Mouse (Mus musculus) CH12.LX (cell line): ENCODE measurements around the gene Rbck1. TPM values are rescaled to one million over a fixed set of nuclear protein-coding genes. Genes with fewer than 3 reads are reported as not detected.
A peak's percentile ranks its signal among the peaks of the same experiment; 100 is the strongest.

Experiments used
- DNase-seq: peaks from one replicate; pipeline ENCODE4 v3.0.0-alpha.2; 2013; ENCODE audit errors: extremely low read depth
- H3K27ac ChIP-seq: 2 replicates; pipeline ENCODE4 v1.5.1; 2012; ENCODE audit warnings: low read depth, mild to moderate bottlenecking, control low read depth, moderate library complexity; ENCODE audit not compliant: insufficient read depth
- H3K27me3 ChIP-seq: replicated peaks from 2 replicates; pipeline ENCODE3; 2012; ENCODE audit warnings: inconsistent platforms
- H3K36me3 ChIP-seq, 2 experiments: replicated peaks in 1 of 2; 2 replicates each; pipeline versions ENCODE3 to v1.6.1; 2012; ENCODE audit warnings: inconsistent platforms in 1 of 2, low read length in 1 of 2, mild to moderate bottlenecking in 1 of 2, mixed read lengths in 1 of 2, moderate library complexity in 1 of 2; ENCODE audit not compliant: control insufficient read depth in 1 of 2, insufficient read depth in 1 of 2
- H3K4me1 ChIP-seq, 2 experiments: 2 replicates each; pipeline ENCODE4 v1.6.1; 2012; ENCODE audit warnings: inconsistent platforms in 1 of 2, moderate library complexity in 1 of 2; ENCODE audit not compliant: insufficient read depth in 2 of 2, control insufficient read depth in 1 of 2
- H3K4me2 ChIP-seq: 2 replicates; pipeline ENCODE4 v1.6.1; 2012; ENCODE audit warnings: low read depth, mild to moderate bottlenecking, control low read depth; ENCODE audit not compliant: poor library complexity, insufficient read depth, severe bottlenecking
- H3K4me3 ChIP-seq, 3 experiments: fragments of 150-350 bp in 1 of 3; sonication (generic) in 1 of 3; replicated peaks in 1 of 3; 2 replicates each; pipeline versions ENCODE3 to v1.5.1; 2011 to 2012; ENCODE audit warnings: low read depth in 2 of 3, low read length in 2 of 3, mild to moderate bottlenecking in 2 of 3, moderate library complexity in 2 of 3, control low read depth in 1 of 3, improper control_type of control experiment in 1 of 3, inconsistent platforms in 1 of 3, mixed read lengths in 1 of 3; ENCODE audit not compliant: poor library complexity in 1 of 3
- H3K79me2 ChIP-seq: replicated peaks from 2 replicates; pipeline ENCODE4 v1.6.1; 2012; ENCODE audit warnings: mild to moderate bottlenecking, moderate library complexity; ENCODE audit not compliant: control insufficient read depth, poor library complexity, insufficient read depth, severe bottlenecking; ENCODE audit errors: extremely low read depth
- H3K9ac ChIP-seq: 2 replicates; pipeline ENCODE4 v1.6.1; 2012; ENCODE audit warnings: low read depth, mild to moderate bottlenecking, control low read depth, moderate library complexity; ENCODE audit not compliant: insufficient read depth
- H3K9me3 ChIP-seq: replicated peaks from 2 replicates; pipeline ENCODE3; 2012; ENCODE audit warnings: low read length, inconsistent platforms, mixed read lengths
- BHLHE40 ChIP-seq: IDR thresholded peaks from 2 replicates; pipeline ENCODE4 v1.6.1; 2011; ENCODE audit warnings: mild to moderate bottlenecking, low read depth, low read length, improper control_type of control experiment
- CHD1 ChIP-seq: IDR thresholded peaks from 2 replicates; pipeline ENCODE4 v1.6.1; 2012; ENCODE audit warnings: low read depth, low read length, improper control_type of control experiment, inconsistent platforms
- CHD2 ChIP-seq: IDR thresholded peaks from 2 replicates; pipeline ENCODE4 v1.6.1; 2011; ENCODE audit warnings: low read length, improper control_type of control experiment
- E2F4 ChIP-seq: IDR thresholded peaks from 2 replicates; pipeline ENCODE4 v1.6.1; 2011; ENCODE audit warnings: low read depth, low read length, improper control_type of control experiment; ENCODE audit not compliant: insufficient replicate concordance
- ETS1 ChIP-seq: conservative IDR thresholded peaks from 2 replicates; pipeline ENCODE4 v1.6.1; 2012; ENCODE audit warnings: low read depth, mild to moderate bottlenecking, inconsistent platforms, low read length, improper control_type of control experiment, moderate library complexity
- GABPA ChIP-seq: IDR thresholded peaks from 2 replicates; pipeline ENCODE4 v1.6.1; 2012; ENCODE audit warnings: low read depth, low read length, improper control_type of control experiment, inconsistent platforms; ENCODE audit not compliant: insufficient replicate concordance
- JUN ChIP-seq: IDR thresholded peaks from 2 replicates; pipeline ENCODE4 v1.6.1; 2011; ENCODE audit warnings: low read depth, mild to moderate bottlenecking, low read length, improper control_type of control experiment, moderate library complexity; ENCODE audit not compliant: insufficient read depth
- JUND ChIP-seq: conservative IDR thresholded peaks from 2 replicates; pipeline ENCODE4 v1.6.1; 2011; ENCODE audit warnings: low read depth, low read length, improper control_type of control experiment
- MAZ ChIP-seq: IDR thresholded peaks from 2 replicates; pipeline ENCODE4 v1.6.1; 2012; ENCODE audit warnings: low read depth, mild to moderate bottlenecking, inconsistent platforms, low read length, improper control_type of control experiment, moderate library complexity
- MEF2A ChIP-seq: IDR thresholded peaks from 2 replicates; pipeline ENCODE4 v1.6.1; 2014; ENCODE audit warnings: low read depth, mild to moderate bottlenecking, inconsistent platforms, low read length, improper control_type of control experiment, borderline replicate concordance
- MXI1 ChIP-seq: IDR thresholded peaks from 2 replicates; pipeline ENCODE4 v1.6.1; 2011; ENCODE audit warnings: mild to moderate bottlenecking, low read depth, low read length, improper control_type of control experiment
- NRF1 ChIP-seq: IDR thresholded peaks from 2 replicates; pipeline ENCODE4 v1.6.1; 2014; ENCODE audit warnings: low read depth, mild to moderate bottlenecking, inconsistent platforms, low read length, improper control_type of control experiment, moderate library complexity
- POLR2A ChIP-seq: IDR thresholded peaks from 2 replicates; pipeline ENCODE4 v1.6.1; 2011; ENCODE audit warnings: low read depth, mild to moderate bottlenecking, improper control_type of control experiment, low read length
- RCOR1 ChIP-seq: conservative IDR thresholded peaks from 2 replicates; pipeline ENCODE4 v1.6.1; 2012; ENCODE audit warnings: low read depth, mild to moderate bottlenecking, inconsistent platforms, low read length, improper control_type of control experiment
- SIN3A ChIP-seq: IDR thresholded peaks from 2 replicates; pipeline ENCODE4 v1.6.1; 2012; ENCODE audit warnings: low read length, improper control_type of control experiment, inconsistent platforms
- TBP ChIP-seq: conservative IDR thresholded peaks from 2 replicates; pipeline ENCODE4 v1.6.1; 2011; ENCODE audit warnings: low read depth, low read length, improper control_type of control experiment
- USF1 ChIP-seq: IDR thresholded peaks from 2 replicates; pipeline ENCODE4 v1.6.1; 2014; ENCODE audit warnings: low read depth, mild to moderate bottlenecking, inconsistent platforms, low read length, improper control_type of control experiment
- USF2 ChIP-seq: conservative IDR thresholded peaks from 2 replicates; pipeline ENCODE4 v1.6.1; 2011; ENCODE audit warnings: low read depth, low read length, improper control_type of control experiment
- ZC3H11A ChIP-seq: IDR thresholded peaks from 2 replicates; pipeline ENCODE4 v1.6.1; 2012; ENCODE audit warnings: low read depth, mild to moderate bottlenecking, inconsistent platforms, low read length, improper control_type of control experiment
- ZKSCAN1 ChIP-seq: IDR thresholded peaks from 2 replicates; pipeline ENCODE4 v1.6.1; 2012; ENCODE audit warnings: low read depth, inconsistent platforms, low read length, improper control_type of control experiment, borderline replicate concordance
- ZMIZ1 ChIP-seq: IDR thresholded peaks from 2 replicates; pipeline ENCODE4 v1.6.1; 2012; ENCODE audit warnings: low read depth, mild to moderate bottlenecking, inconsistent platforms, low read length, improper control_type of control experiment
- ZNF384 ChIP-seq: IDR thresholded peaks from 2 replicates; pipeline ENCODE4 v1.6.1; 2012; ENCODE audit warnings: low read depth, low read length, improper control_type of control experiment, inconsistent platforms
- dilution Hi-C: fragments of 300-500 bp; cut with MboI; formaldehyde crosslinking; loops from 2 replicates; pipeline ENCODE4 v1.14.3; 2020; ENCODE audit warnings: low sequenced_read_pairs; ENCODE audit not compliant: extremely low pct_unique_long_range_greater_than_20kb, extremely low pct_ligation_motif_present
- in situ Hi-C: fragments of 300-500 bp; cut with MboI; formaldehyde crosslinking; loops from 3 replicates; pipeline ENCODE4 v1.14.3; 2019; ENCODE audit warnings: low sequenced_read_pairs, low pct_ligation_motif_present, low pct_unique_long_range_greater_than_20kb, mixed read lengths
- polyA plus RNA-seq: library from polyadenylated mRNA; unstranded; fragments of >175 nt; gene quantifications from 2 replicates; pipeline ENCODE4 v1.2.1, GENCODE M21; 2012; ENCODE audit warnings: low read depth; ENCODE audit not compliant: insufficient read length
- total RNA-seq, 2 experiments: library from RNA; depleted of rRNA; stranded (reverse); fragments of 300-350 nt in 1 of 2; fragments of >200 nt in 1 of 2; gene quantifications; 2 replicates each; pipeline ENCODE4 v1.2.3; 2012 to 2014

Rbck1 gene
- total and polyA plus RNA-seq, 3 experiments, result 109 to 143 (median 134) TPM

DNA sequence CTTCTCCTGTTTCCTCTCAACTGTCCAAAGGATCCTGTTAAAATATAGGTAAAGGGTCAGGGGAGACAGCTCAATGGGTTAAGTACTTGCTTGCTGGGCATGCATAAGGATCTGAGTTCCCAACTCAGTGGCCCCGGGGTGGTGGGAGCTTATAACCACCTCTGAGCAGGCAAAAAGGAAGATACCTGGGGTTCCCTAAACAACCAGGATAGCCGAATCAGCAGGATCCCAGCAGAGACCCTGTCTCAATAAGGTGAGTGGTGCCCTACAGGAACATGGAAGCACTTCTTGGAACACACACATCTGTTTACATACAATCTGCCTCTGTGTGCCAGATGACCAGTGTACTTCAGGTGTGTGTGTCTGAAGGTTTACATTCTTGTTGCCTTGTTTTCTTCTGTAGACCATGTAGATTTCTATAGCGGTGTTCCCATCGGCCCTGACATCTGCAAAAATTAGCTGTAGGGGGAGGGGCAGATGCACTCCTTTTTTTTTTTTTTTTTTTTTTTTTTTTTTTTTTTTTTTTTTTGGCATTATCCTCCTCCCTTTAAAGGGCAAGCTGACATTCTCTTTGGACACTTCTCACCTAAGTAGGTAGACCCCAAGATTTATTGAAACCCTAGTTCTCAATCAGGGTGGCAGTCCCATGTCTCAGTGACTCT, 1.0 kb upstream of the Rbck1 start:
- H3K9ac ChIP-seq, result no peak overlapping the region
- H3K36me3 ChIP-seq, result peaks cover 30 to 48% of the 10 kb centered on the region in 2 experiments
- DNase-seq, result no peak
- dilution Hi-C loops (no loop called here), in situ Hi-C loops (no loop called here)
- no peaks in the 10 kb centered on the region for H3K9me3 ChIP-seq
- H3K4me2 ChIP-seq, result no peak overlapping the region; the same call in 1 of the 2 replicates
- peaks cover 32% of the 10 kb centered on the region for H3K79me2 ChIP-seq
- H3K4me3 ChIP-seq, result no peak overlapping the region
- H3K27me3 ChIP-seq, result no peaks in the 10 kb centered on the region
- H3K4me1 ChIP-seq, result peaks cover 16 to 51% of the 10 kb centered on the region in 2 experiments
- TF ChIP-seq SIN3A (no peak), CHD2 (peak; percentile 44; the same call in 1 of the 2 replicates), ZNF384 (peak; percentile 96)
- H3K27ac ChIP-seq, result no peak overlapping the region

DNA sequence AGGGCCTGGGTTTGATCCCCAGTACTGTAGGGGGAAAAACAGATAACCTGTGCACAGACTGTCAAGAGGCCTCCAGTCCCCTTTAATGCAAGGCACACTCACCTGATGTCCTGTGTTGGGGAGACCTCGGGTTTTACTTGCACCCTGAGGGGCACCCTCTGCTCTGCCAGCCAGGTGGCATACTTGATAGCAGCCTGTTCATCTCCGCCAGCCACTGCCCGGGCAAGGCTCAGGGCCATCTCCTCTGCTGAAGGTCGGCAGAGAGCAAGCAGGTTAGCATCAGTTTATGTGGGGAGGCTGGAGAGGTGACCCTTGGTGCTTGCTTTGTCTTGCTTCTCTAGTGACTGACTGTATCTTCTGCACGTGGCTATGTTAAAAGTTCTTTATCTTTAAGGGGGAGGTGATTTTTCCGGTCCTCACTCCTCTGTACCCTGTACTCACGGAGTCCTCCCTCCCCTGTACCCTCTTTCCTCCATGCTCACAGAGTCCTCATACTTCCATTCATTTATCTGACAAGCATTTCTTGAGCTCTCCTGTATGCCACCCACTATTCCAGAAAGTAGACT, 1.5 kb downstream of the Rbck1 start:
- dilution Hi-C loops (no loop called here), in situ Hi-C loops (no loop called here)
- H3K79me2 ChIP-seq, result peaks cover 32% of the 10 kb centered on the region
- H3K36me3 ChIP-seq, result peaks cover 31 to 49% of the 10 kb centered on the region in 2 experiments
- TF ChIP-seq MXI1, result peak; percentile 26; the same call in 1 of the 2 replicates
- TF ChIP-seq NRF1, result no peak
- no peak for TF ChIP-seq JUN
- no peak for TF ChIP-seq CHD2
- TF ChIP-seq ZKSCAN1, result no peak
- TF ChIP-seq BHLHE40, result peak; percentile 6; the same call in 1 of the 2 replicates
- H3K27me3 ChIP-seq, result no peaks in the 10 kb centered on the region
- DNase-seq, result no peak
- no peak overlapping the region for H3K27ac ChIP-seq
- H3K4me2 ChIP-seq, result peak overlapping the region; percentile 95
- no peaks in the 10 kb centered on the region for H3K9me3 ChIP-seq
- H3K9ac ChIP-seq, result peak overlapping the region; percentile 88
- H3K4me1 ChIP-seq, result peaks cover 7 to 38% of the 10 kb centered on the region in 2 experiments
- peak overlapping the region; percentile 68 to 90 (median 75) for H3K4me3 ChIP-seq

DNA sequence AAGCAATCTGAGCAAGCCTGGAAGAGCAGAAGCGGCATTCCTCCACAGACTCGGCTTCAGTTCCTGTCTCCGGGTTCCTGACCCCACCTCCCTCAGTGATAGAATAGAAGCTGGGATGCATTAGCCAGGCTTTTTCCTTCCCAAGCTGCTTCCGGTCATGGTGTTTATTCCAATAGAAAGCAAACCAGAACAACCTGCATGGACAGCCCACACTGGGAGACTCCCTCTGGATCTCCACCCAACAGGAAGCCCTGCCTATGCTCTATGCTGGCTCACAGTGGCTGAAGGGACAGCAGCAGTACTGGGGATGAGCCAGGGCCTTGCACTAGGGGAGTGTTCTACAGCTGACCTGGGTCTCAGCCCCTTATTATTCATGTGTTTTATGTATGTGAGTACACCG, 4.5 kb downstream of the Rbck1 start:
- H3K27me3 ChIP-seq, result no peaks in the 10 kb centered on the region
- dilution Hi-C loops, result no loop called here
- DNase-seq, result no peak
- H3K4me3 ChIP-seq, result no peak overlapping the region
- in situ Hi-C loops, result loop anchor here (5.0 kb wide), 1 partner anchor 36 kb away; the partner anchor contains the start of gene Tbc1d20
- no peaks in the 10 kb centered on the region for H3K9me3 ChIP-seq
- no peak for TF ChIP-seq POLR2A
- TF ChIP-seq ETS1, result no peak
- no peak for TF ChIP-seq MEF2A
- TF ChIP-seq JUND, result no peak
- no peak for TF ChIP-seq ZC3H11A
- TF ChIP-seq BHLHE40, result no peak
- TF ChIP-seq TBP, result no peak
- no peak for TF ChIP-seq GABPA
- no peak for TF ChIP-seq E2F4
- no peak for TF ChIP-seq ZMIZ1
- no peak for TF ChIP-seq CHD1
- TF ChIP-seq RCOR1, result no peak
- no peak for TF ChIP-seq USF1
- no peak for TF ChIP-seq USF2
- no peak for TF ChIP-seq MAZ
- no peak for TF ChIP-seq JUN
- TF ChIP-seq, all 38 proteins: peak for 0
- H3K36me3 ChIP-seq, result peaks cover 55 to 78% of the 10 kb centered on the region in 2 experiments
- H3K4me1 ChIP-seq, result peaks cover 3 to 38% of the 10 kb centered on the region in 2 experiments
- H3K9ac ChIP-seq, result no peak overlapping the region
- peaks cover 32% of the 10 kb centered on the region for H3K79me2 ChIP-seq
- no peak overlapping the region for H3K27ac ChIP-seq
- no peak overlapping the region for H3K4me2 ChIP-seq
